Mouse (Mus musculus) left cerebral cortex, adult 11 months (tissue): ENCODE measurements around the gene Inpp5e.
A peak's percentile ranks its signal among the peaks of the same experiment; 100 is the strongest.

ENCODE experiments used
- DNase-seq: peaks from one replicate; pipeline ENCODE4 v3.0.0; 2022; ENCODE audit warnings: low spot score

Gene Inpp5e

GRCm38 (mm10) chr2:26408515-26409356, at the start of gene Inpp5e:
Gene Inpp5e, minus strand, starts transcription at chr2:26409203.
- DNase-seq, result peak; percentile 92

DNA sequence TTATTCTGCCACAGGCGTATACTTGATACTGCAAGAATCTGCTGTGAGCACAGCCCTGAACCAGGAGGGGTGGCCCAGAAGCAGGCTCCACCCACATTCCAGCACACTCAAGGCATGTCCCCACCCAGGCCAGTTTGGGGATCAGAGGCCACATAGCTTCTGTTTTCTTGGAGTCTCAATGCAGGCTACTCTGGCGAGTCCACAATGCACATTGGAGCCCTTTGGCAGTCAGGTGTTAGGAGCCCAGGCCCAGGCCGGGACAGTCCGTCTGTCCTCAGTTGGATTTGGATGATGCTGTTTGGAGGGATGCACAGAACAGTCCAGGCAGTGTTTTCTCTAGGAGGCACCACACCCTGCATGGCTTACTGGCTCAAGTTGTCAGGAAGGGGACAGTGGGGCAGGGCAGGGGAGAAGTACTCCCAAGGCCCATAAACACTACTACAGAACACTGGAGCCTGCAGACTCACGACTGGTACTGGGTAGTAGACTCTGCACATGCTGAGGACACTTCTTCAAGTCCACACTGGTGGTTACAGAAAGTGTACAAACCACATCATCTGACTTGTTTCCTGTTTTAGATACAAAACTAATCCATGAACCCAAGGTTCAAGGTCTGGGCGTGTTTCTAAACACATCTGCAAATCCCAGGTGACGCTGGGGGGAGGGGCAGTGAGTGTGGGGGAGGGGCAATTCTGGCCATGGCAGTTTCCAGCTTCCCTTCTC, 49.6 kb upstream of the Inpp5e start:
- DNase-seq, result no peak

DNA sequence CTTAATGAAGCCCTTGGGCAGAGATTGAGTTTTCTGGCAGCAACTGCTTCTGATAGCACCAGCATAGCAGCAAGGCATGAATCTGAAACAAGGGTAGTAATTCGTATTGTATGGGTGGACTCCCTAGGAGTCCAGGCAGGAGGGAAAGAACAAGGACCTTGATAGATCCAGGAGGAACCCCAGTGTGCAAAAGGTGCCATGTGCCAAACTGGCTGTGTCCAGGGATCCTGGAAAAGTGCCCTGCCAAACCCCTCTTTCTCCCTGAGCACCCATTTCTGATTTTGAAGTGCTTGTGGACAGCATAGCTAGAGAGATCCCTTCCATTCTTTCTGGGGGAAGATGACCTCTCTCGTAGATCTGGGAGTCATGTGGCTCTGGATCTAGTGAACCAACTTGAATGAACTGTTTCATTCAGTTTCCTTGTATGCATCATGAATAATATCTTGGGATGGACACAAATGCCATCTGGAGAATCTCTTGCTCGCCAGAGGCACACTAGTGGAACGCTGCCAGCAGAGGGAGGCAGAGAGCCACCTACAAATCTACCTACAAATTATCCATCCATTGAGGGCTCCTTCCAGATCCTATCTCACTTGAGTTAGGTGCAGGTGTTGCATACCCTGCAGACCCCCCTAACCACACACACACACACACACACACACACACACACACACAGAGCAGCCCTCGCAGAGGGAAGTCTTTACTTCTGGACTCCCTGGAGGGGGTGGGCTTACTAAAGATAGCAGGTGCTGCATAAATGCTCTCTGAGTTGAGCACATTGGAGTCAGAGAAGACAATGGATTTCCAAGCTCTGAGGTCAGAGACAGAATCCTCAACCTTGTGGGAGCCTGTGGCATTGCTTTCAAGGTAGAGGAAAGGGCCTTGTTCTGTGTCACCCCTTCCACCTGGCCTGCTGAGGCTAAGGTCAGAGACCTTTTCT, 40.4 kb upstream of the Inpp5e start:
- DNase-seq, result peak; percentile 60

DNA sequence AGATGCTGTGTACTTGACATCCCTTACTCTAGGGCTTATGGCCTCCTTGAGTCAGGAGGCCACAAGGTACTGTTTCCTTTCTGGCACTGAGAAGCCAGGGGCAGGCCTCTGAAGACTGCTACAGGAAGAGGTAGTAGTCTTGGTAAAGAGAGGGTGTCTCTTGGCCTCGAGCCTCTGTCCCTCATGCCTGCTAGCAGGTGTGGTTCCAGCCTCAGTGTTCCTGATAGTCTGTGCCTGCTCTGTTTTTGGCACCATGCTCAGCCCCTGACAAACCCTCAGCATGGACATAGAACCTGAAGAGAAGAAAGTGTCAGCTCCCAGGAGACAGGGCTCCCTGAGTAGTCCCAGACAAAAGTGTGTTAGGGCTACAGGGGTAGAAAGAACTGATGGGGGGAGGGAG, 38.4 kb upstream of the Inpp5e start:
- no peak for DNase-seq

DNA sequence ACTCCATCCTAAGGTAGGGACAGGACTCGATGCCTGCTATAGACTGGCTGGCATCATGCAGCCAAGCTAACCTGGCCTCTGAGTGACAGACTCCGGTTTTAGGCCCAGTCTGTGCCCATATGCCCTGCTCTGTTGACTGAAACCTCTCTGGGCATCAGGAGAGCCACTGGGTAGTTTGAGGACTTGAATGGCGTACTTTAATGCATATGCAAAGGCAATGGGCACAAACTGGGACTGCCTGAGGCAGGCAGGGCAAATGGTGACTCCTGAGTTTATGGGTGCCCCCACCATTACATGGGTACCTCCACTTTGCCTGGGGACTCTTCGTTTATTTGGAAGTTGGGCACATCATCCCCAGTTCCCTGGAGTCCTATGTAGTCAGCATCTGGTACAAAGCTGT, 37.7 kb upstream of the Inpp5e start:
- DNase-seq, result no peak

- peak; percentile 94 for DNase-seq
Measured at GRCm38 (mm10) chr2:26445666-26446445, 36.9 kb upstream of the Inpp5e start.

DNA sequence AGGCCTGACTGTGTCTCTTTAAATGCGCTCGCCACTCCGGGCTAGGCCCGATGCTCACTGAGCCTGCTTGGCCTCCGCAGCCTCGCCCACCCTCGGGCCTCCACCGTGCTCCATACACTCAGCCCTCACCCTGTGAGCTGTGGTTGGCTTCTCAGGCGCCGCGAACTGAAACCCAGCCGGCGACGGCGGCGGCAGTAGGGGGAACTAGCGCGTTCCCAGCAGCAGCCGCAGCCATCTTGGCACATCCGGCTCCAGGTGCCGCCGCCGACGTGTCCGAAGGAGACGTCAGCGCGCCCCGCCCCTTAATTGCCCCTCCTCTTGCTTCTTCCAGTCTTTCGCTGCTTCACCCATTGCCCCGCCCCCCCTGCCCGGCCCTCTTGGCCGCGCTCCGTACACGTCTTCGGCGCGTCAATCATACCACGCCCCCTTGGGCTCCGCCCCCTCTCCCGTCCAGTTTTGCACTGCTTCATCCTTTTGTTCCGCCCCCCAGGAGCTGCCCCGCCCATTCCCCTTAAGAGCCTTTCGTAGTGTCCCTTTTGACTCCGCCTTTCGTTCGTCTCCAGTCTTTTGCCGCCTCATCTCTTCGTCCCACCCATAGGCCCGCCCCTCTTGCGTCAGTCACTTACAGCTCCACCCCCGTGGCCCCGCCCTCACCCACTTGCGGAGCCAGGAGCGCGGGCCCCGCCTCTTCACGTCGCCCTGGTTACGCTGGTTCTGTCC, 36.1 kb upstream of the Inpp5e start, which contains the start of gene Sec16a:
Sec16a (minus strand) TSS at position 271 of the 720 bp plus-strand sequence.
- peak; percentile 99 for DNase-seq

GRCm38 (mm10) chr2:26444368-26444767, 35.4 kb upstream of the Inpp5e start:
- DNase-seq, result no peak

DNA sequence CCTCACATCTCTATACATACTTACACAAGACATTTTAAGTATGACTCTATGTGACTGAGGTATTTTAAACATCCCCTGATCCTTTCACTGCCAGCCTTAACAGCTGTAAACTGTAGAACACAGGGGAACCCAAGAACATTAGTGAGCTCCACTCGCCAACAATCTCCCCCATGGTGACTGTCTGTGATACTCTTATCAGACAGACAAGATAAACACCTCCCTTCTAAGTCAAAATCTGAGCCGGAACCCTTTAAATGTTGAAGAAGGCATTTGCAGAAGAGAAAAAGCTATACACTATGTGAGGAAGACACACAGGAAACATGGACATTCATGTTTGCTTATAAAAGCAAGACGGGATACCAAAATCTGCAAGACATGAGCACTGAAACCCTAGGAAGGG, 34.9 kb upstream of the Inpp5e start:
- no peak for DNase-seq

DNA sequence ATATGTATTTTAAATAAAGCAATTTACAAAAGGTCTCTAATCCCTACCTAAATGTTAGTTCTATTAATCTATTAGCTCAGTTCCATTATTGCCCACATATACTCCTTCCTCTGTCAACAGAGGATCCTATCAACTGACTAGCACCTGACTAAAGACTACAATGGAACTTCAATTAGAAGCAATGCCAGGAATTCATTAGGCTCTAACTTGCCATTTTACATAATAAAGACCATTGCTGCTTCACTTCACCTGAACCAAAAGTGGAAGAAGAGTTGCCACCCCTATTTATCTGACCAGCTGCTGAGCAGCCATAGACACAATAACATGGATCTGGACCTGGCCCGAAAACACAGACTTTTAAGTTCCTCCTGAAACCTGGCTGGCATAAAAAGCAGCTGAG, 33.8 kb upstream of the Inpp5e start:
- DNase-seq, result no peak

- no peak for DNase-seq
Measured at GRCm38 (mm10) chr2:26441688-26442087, 32.7 kb upstream of the Inpp5e start.

DNA sequence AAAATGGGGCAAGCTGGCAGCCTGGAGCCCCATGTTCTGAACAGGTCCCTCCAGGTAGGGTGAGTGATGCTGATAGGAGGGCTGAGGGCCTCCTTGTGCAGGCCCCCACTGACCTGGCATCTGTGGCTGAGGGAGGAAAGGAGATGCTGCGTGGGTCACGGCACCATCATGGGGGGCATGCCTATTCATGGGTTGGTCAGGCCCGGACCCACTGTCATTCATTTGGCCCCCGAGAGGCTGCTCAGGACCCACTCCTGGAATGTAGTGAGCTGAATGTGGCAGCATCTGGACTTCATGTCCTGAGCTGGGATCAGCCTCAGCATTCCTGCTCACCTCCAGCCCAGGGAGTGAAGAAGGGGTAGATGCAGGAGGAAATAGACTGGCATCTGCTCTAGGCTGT, 32.3 kb upstream of the Inpp5e start:
- no peak for DNase-seq

DNA sequence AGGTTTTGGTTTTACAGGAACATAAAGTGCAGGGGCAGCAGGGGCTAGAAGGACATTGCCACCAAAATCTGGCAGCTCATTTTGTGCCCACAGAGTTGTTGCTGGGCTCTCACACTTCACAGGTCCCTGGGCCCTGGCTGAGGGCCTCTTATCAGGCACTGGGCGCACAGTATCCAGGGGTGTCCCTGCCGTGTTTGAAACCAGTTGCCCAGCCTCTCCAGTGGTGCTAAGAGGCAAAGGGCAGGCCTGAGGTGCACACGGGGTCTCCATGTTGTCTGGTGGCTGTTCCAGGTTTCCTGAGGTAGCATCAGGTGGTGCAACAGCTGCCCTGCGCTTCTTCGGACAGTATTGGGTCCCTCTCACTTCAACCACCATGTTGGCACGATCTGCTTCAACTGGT, 30.7 kb upstream of the Inpp5e start:
- no peak for DNase-seq

GRCm38 (mm10) chr2:26438373-26438772, 29.4 kb upstream of the Inpp5e start:
- no peak for DNase-seq

- DNase-seq, result no peak
Measured at GRCm38 (mm10) chr2:26437221-26437620, 28.2 kb upstream of the Inpp5e start.

DNA sequence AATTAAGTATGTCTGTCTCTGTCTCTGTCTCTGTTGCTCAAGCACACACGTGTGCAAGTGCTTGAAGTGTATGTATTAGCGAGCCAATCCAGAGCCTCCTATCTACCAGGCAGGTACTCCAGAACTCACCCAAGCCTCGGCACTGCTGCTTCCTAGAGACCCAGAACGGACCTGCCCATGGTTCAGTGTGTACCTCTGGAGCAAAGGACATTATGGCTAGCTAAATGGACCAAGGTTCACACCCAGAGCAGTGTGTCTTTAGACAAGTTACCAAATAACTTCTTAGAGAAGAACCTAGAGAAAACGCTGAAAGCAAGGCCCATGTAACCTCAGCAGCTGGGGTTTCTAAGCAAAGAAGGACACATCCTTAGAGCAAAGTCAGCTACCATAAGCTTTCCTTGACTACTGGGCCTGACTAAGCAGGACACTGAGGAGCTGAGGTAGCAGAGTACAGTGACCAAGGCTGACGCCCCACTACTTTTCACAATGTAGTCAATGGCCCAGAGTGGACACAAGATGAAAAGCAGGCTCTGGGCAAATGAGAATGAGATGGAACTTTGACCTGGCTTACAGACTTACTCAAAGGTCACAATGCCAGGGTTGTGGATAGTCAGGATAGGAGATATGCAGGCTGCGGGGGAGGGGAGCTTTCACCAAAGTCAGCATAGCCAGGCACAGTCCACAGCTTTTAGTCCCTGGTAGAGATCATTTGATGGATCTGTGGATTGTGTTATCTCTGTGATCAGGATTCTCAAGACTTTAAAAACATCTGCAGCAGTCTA, 26.0 kb upstream of the Inpp5e start:
- DNase-seq, result no peak

DNA sequence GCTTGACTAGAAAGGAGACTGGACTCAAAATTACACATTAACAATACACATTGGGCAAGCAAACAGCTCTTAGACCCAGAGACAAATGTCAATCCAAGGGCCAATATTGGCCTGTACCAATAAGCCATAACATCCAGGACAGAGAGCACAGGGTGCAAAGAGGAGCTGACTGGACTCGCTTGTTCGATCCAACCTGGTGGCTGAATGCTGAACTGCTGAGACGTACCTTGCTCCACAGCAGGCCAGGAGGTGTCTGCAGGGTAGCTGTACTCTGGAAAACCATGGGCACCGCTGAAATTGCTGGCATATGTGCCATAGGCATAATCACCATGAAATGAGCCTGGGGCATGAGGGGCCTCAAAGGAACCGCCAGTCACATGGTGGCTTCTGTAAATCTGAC, 20.8 kb upstream of the Inpp5e start:
- no peak for DNase-seq

DNA sequence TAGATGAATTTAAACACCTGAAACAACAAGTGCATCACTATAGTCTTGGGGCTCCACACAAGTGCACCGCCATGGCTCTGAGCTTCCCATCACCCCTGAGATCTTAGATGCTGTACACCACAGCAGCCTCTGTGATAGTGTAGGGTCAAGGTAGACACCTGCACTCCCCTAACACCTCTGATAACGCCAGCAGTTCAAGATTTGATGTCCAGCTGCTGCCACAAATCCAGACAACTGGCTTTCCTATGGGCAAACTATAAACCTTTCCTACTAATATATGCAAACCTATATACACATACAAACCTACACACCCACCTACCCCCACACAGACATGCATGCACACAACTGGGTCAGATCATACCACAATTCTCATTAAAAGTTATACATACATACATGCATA, 15.5 kb upstream of the Inpp5e start:
- no peak for DNase-seq

GRCm38 (mm10) chr2:26423086-26423485, 14.1 kb upstream of the Inpp5e start:
- no peak for DNase-seq

GRCm38 (mm10) chr2:26421969-26422368, 13.0 kb upstream of the Inpp5e start:
- DNase-seq, result no peak
